Mouse (Mus musculus): Measurements from ENCODE around the gene C1qc. TPM values are rescaled to one million over a fixed set of nuclear protein-coding genes. Genes with fewer than 3 reads are reported as not detected.

C1qc gene
- polyA plus RNA-seq, 1 experiment from 2014 or later, result 11.9 TPM

GRCm38 (mm10) chr4:136916359-136917164, 23.7 kb upstream of the C1qc start:
- H3K27me3 ChIP-seq (replicated peaks), result peaks cover 81% of the 10 kb centered on the region
- no peak overlapping the region for H3K4me2 ChIP-seq
- WGBS, result 63% methylated on average over 20 of the region's 20 CpGs
- no peaks in the 10 kb centered on the region for H3K36me3 ChIP-seq
- no peak overlapping the region for H3K4me3 ChIP-seq
- no peak for ATAC-seq (ENCODE audit: insufficient number of reproducible peaks, low FRiP score)
- no peaks in the 10 kb centered on the region for H3K4me1 ChIP-seq (replicated peaks)
- H3K9me3 ChIP-seq (replicated peaks), result no peaks in the 10 kb centered on the region
- no peak overlapping the region for H3K27ac ChIP-seq (ENCODE audit: poor library complexity, severe bottlenecking)
- H3K9ac ChIP-seq, result no peak overlapping the region

- Histone ChIP-seq H3K4me3 (no peak overlapping the region), H3K4me2 (no peak overlapping the region), H3K27me3 (replicated peaks) (peaks cover 83% of the 10 kb centered on the region), H3K4me1 (replicated peaks) (no peaks in the 10 kb centered on the region), H3K36me3 (no peaks in the 10 kb centered on the region), H3K9ac (no peak overlapping the region), H3K27ac (ENCODE audit: poor library complexity, severe bottlenecking) (no peak overlapping the region), H3K9me3 (replicated peaks) (no peaks in the 10 kb centered on the region)
- no peak for ATAC-seq (ENCODE audit: insufficient number of reproducible peaks, low FRiP score)
- WGBS, result 21% methylated on average over 9 of the region's 9 CpGs
Measured at GRCm38 (mm10) chr4:136912841-136913240, 20.0 kb upstream of the C1qc start.

- no peaks in the 10 kb centered on the region for H3K4me1 ChIP-seq (replicated peaks)
- H3K9me3 ChIP-seq (replicated peaks), result no peaks in the 10 kb centered on the region
- WGBS, result 40% methylated on average over 9 of the region's 9 CpGs
- peaks cover 81% of the 10 kb centered on the region for H3K27me3 ChIP-seq (replicated peaks)
- H3K36me3 ChIP-seq, result no peaks in the 10 kb centered on the region
- ATAC-seq (ENCODE audit: insufficient number of reproducible peaks, low FRiP score), result no peak
- H3K27ac ChIP-seq (ENCODE audit: poor library complexity, severe bottlenecking), result no peak overlapping the region
- no peak overlapping the region for H3K9ac ChIP-seq
- H3K4me2 ChIP-seq, result no peak overlapping the region
- no peak overlapping the region for H3K4me3 ChIP-seq
Measured at GRCm38 (mm10) chr4:136911804-136912203, 18.9 kb upstream of the C1qc start.

GRCm38 (mm10) chr4:136911211-136911646, 18.4 kb upstream of the C1qc start:
- Histone ChIP-seq H3K4me3 (no peak overlapping the region), H3K36me3 (no peaks in the 10 kb centered on the region), H3K27ac (ENCODE audit: poor library complexity, severe bottlenecking) (no peak overlapping the region), H3K4me1 (replicated peaks) (no peaks in the 10 kb centered on the region), H3K27me3 (replicated peaks) (peaks cover 81% of the 10 kb centered on the region), H3K9ac (no peak overlapping the region), H3K4me2 (no peak overlapping the region), H3K9me3 (replicated peaks) (no peaks in the 10 kb centered on the region)
- WGBS, result 7% methylated on average over 17 of the region's 17 CpGs
- no peak for ATAC-seq (ENCODE audit: insufficient number of reproducible peaks, low FRiP score)

DNA sequence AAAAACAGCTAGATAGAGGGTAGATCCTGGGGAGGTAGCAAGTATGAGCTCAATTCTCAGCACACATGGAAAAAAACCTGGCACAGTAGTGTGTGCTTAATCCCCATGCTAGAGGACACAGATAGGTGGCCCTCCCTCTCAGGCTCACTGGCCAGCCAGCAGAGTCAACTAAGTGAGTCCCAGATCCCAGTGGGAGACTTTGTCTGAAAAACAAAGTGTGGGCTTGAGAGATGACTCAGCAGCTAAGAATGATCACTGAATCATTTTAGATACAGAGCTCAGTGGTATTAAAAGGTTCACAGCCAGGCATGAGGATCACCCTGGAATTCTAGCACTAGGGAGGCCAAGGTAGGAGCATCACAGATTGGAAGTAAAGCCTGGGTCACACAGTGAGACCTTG, 14.9 kb upstream of the C1qc start:
- ATAC-seq (ENCODE audit: insufficient number of reproducible peaks, low FRiP score), result no peak
- no peak overlapping the region for H3K4me2 ChIP-seq
- no peak overlapping the region for H3K4me3 ChIP-seq

GRCm38 (mm10) chr4:136907033-136907432, 14.2 kb upstream of the C1qc start:
- no peaks in the 10 kb centered on the region for H3K36me3 ChIP-seq
- no peaks in the 10 kb centered on the region for H3K4me1 ChIP-seq (replicated peaks)
- no peak overlapping the region for H3K9ac ChIP-seq
- no peak overlapping the region for H3K4me2 ChIP-seq
- H3K27me3 ChIP-seq (replicated peaks), result peaks cover 81% of the 10 kb centered on the region
- H3K9me3 ChIP-seq (replicated peaks), result no peaks in the 10 kb centered on the region
- H3K4me3 ChIP-seq, result no peak overlapping the region
- H3K27ac ChIP-seq (ENCODE audit: poor library complexity, severe bottlenecking), result no peak overlapping the region
- 11% methylated on average over 7 of the region's 7 CpGs for WGBS
- ATAC-seq (ENCODE audit: insufficient number of reproducible peaks, low FRiP score), result peak; percentile 11; the same call in 1 of the 2 replicates

More for the DNA sequence above, 14.9 kb upstream of the C1qc start:
- no peak overlapping the region for H3K9ac ChIP-seq
- peaks cover 81% of the 10 kb centered on the region for H3K27me3 ChIP-seq (replicated peaks)
- H3K4me1 ChIP-seq (replicated peaks), result no peaks in the 10 kb centered on the region
- no peaks in the 10 kb centered on the region for H3K9me3 ChIP-seq (replicated peaks)
- H3K36me3 ChIP-seq, result no peaks in the 10 kb centered on the region
- H3K27ac ChIP-seq (ENCODE audit: poor library complexity, severe bottlenecking), result no peak overlapping the region

- 2% methylated on average over 22 of the region's 23 CpGs for WGBS
- H3K4me3 ChIP-seq, result peak overlapping the region; percentile 8; the same call in 1 of the 2 replicates
Measured at GRCm38 (mm10) chr4:136904767-136905539, 12.1 kb upstream of the C1qc start.

DNA sequence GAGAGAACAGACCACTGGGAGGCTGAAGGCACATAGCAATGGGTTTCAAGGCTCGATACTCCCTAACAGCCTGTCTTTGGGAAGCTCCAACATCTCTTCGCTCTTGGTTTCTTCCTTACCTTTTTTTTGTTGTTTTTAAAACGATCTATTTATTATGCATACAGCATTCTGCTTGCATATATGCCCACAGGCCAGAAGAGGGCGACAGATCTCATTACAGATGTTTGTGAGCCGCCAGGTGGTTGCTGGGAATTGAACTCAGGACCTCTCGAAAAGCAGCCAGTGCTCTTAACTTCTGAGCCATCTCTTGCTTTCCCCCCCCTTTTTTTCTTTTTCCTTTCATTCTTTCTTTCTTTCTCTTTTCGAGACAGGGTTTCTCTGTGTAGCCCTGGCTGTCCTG, 6.3 kb upstream of the C1qc start:
- H3K27me3 ChIP-seq (replicated peaks), result peaks cover 78% of the 10 kb centered on the region
- H3K4me3 ChIP-seq, result no peak overlapping the region
- H3K36me3 ChIP-seq, result no peaks in the 10 kb centered on the region
- H3K27ac ChIP-seq (ENCODE audit: poor library complexity, severe bottlenecking), result no peak overlapping the region
- H3K4me1 ChIP-seq (replicated peaks), result 0 out of 2 replicates have a peak, but pooled peaks cover 3% of the 10 kb centered on the region
- H3K9ac ChIP-seq, result no peak overlapping the region
- no peak overlapping the region for H3K4me2 ChIP-seq
- ATAC-seq (ENCODE audit: insufficient number of reproducible peaks, low FRiP score), result no peak
- WGBS, result 56% methylated on average over 7 of the region's 7 CpGs
- H3K9me3 ChIP-seq (replicated peaks), result no peaks in the 10 kb centered on the region

More at GRCm38 (mm10) chr4:136904767-136905539, 12.1 kb upstream of the C1qc start:
- no peaks in the 10 kb centered on the region for H3K9me3 ChIP-seq (replicated peaks)
- no peak for ATAC-seq (ENCODE audit: insufficient number of reproducible peaks, low FRiP score)
- H3K4me1 ChIP-seq (replicated peaks), result no peaks in the 10 kb centered on the region
- no peaks in the 10 kb centered on the region for H3K36me3 ChIP-seq
- no peak overlapping the region for H3K27ac ChIP-seq (ENCODE audit: poor library complexity, severe bottlenecking)
- peaks cover 73% of the 10 kb centered on the region for H3K27me3 ChIP-seq (replicated peaks)
- no peak overlapping the region for H3K9ac ChIP-seq
- 0 out of 2 replicates have a peak overlapping the region, but pooled peaks have one; percentile 9 for H3K4me2 ChIP-seq

DNA sequence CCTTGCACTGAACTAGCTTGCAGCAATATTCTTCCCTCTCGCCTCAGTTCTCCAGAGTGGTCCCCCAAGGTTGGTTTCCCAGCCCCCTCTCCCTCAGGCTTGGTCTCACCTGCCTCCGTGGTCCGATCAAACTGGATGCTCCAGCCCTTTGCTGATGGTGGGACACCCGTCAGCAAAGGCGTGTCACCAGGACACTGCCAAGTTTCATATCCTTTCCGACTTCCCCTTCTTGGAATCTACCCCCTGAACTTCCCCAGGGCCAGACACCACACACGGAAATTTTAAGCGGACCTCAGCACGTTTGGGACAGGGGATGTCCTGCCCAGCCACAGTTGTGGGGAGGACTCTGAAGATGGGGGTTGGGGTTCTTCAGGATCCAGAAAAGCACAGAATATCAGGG, 5.8 kb upstream of the C1qc start, which contains the start of gene C1qa:
TSS of gene C1qa (minus strand) at position 167 of the 400 bp plus-strand sequence.
- Histone ChIP-seq H3K36me3 (no peaks in the 10 kb centered on the region), H3K27me3 (replicated peaks) (peaks cover 78% of the 10 kb centered on the region), H3K4me3 (no peak within 1 kb of the TSS), H3K9me3 (replicated peaks) (no peaks in the 10 kb centered on the region), H3K4me1 (replicated peaks) (0 out of 2 replicates have a peak, but pooled peaks cover 3% of the 10 kb centered on the region), H3K27ac (ENCODE audit: poor library complexity, severe bottlenecking) (no peak within 1 kb of the TSS), H3K9ac (no peak within 1 kb of the TSS), H3K4me2 (no peak within 1 kb of the TSS)
- ATAC-seq (ENCODE audit: insufficient number of reproducible peaks, low FRiP score), result no peak
- 73% methylated on average over 9 of the region's 9 CpGs for WGBS

- Histone ChIP-seq H3K9me3 (replicated peaks) (no peaks in the 10 kb centered on the region), H3K27ac (ENCODE audit: poor library complexity, severe bottlenecking) (no peak overlapping the region), H3K4me3 (no peak overlapping the region), H3K36me3 (no peaks in the 10 kb centered on the region), H3K4me2 (no peak overlapping the region), H3K9ac (no peak overlapping the region), H3K4me1 (replicated peaks) (0 out of 2 replicates have a peak, but pooled peaks cover 3% of the 10 kb centered on the region), H3K27me3 (replicated peaks) (peaks cover 79% of the 10 kb centered on the region)
- 66% methylated on average over 9 of the region's 9 CpGs for WGBS
- no peak for ATAC-seq (ENCODE audit: insufficient number of reproducible peaks, low FRiP score)
Measured at GRCm38 (mm10) chr4:136898084-136898598, 5.3 kb upstream of the C1qc start.

DNA sequence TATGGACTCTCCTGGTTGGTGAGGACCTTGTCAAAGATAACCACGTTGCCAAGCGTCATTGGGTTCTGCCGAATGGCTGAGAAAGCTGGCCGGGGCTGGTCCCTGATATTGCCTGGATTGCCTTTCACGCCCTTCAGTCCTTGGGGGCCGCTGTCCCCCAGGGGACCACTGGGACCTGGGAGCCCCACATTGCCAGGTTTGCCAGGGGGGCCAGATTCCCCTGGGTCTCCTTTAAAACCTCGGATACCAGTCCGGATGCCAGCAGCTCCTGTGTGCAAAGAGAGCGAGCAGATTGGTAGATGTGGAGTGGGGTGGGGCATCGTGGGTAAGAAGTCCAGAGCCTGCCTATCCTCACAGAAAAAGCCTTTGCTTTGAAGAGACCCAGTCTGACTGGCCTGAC, 3.6 kb upstream of the C1qc start:
- H3K27me3 ChIP-seq (replicated peaks), result peaks cover 82% of the 10 kb centered on the region
- WGBS, result 36% methylated on average over 10 of the region's 10 CpGs

More for the DNA sequence above, 3.6 kb upstream of the C1qc start:
- H3K27ac ChIP-seq (ENCODE audit: poor library complexity, severe bottlenecking), result no peak overlapping the region
- H3K4me2 ChIP-seq, result no peak overlapping the region
- H3K4me1 ChIP-seq (replicated peaks), result 0 out of 2 replicates have a peak, but pooled peaks cover 3% of the 10 kb centered on the region
- H3K36me3 ChIP-seq, result no peaks in the 10 kb centered on the region
- no peak overlapping the region for H3K4me3 ChIP-seq
- no peak overlapping the region for H3K9ac ChIP-seq
- no peak for ATAC-seq (ENCODE audit: insufficient number of reproducible peaks, low FRiP score)
- no peaks in the 10 kb centered on the region for H3K9me3 ChIP-seq (replicated peaks)

Data from heart, embryonic 12.5 days (tissue).